Mouse (Mus musculus): ENCODE results near the gene Wfdc3. TPM values are rescaled to one million over a fixed set of nuclear protein-coding genes. Genes with fewer than 3 reads are reported as not detected.

The Wfdc3 gene
- polyA plus RNA-seq (2012; rRNA removed): 0.22 TPM in 1 of 2 replicates, not detected in the other

GRCm38 (mm10) chr2:164745843-164746479 is at the start of gene Wfdc3, which contains the start of gene Dnttip1:
Gene Wfdc3 (minus strand): TSS chr2:164745931.
Gene Dnttip1 (plus strand): TSS chr2:164745983.

GRCm38 (mm10) chr2:164785481-164786387 is 40.0 kb upstream of the Wfdc3 start, which contains the start of gene Snx21:
Gene Snx21 (plus strand): TSS chr2:164785823.

GRCm38 (mm10) chr2:164779481-164780086 is 33.9 kb upstream of the Wfdc3 start, which contains the start of gene Tnnc2:
Gene Tnnc2 (minus strand): TSS chr2:164779967.

GRCm38 (mm10) chr2:164769258-164770037 is 23.7 kb upstream of the Wfdc3 start, which contains the start of gene Ube2c:
Gene Ube2c (plus strand): TSS chr2:164769898.

GRCm38 (mm10) chr2:164715005-164715404 is 30.7 kb downstream of the Wfdc3 start, which contains the start of gene Spint5:
Gene Spint5 (plus strand): TSS chr2:164715305.

GRCm38 (mm10) chr2:164698201-164698600 is 47.5 kb downstream of the Wfdc3 start, which contains the start of gene Spint4:
Gene Spint4 (plus strand): TSS chr2:164698501.

GRCm38 (mm10) chr2:164684807-164685206 is 60.9 kb downstream of the Wfdc3 start, which contains the start of gene Wfdc13:
Gene Wfdc13 (plus strand): TSS chr2:164685107.

Other genes with a start within 250 kb of the Wfdc3 start
- gene Pigt, start 248.4 kb downstream of the Wfdc3 start, polyA plus RNA-seq (2012; rRNA removed): 90.3 and 138 TPM in 2 replicates
- 41.0 and 51.1 TPM in 2 replicates for gene Wfdc2, start 183.5 kb downstream of the Wfdc3 start, polyA plus RNA-seq (2012; rRNA removed)
- 0.43 TPM in 1 of 2 replicates, not detected in the other for gene Spint3, start 172.5 kb downstream of the Wfdc3 start, polyA plus RNA-seq (2012; rRNA removed)
- 0.08 and 0.14 TPM in 2 replicates for gene Wfdc6a, start 160.5 kb downstream of the Wfdc3 start, polyA plus RNA-seq (2012; rRNA removed)
- gene Eppin, start 152.3 kb downstream of the Wfdc3 start, polyA plus RNA-seq (2012; rRNA removed): 0.19 TPM in 1 of 2 replicates, not detected in the other
- gene Wfdc6b, start 132.4 kb downstream of the Wfdc3 start, polyA plus RNA-seq (2012; rRNA removed): 0.11 TPM in 1 of 2 replicates, not detected in the other
- gene Wfdc8, start 132.3 kb downstream of the Wfdc3 start, polyA plus RNA-seq (2012; rRNA removed): 0.26 TPM in 1 of 2 replicates, not detected in the other
- gene Wfdc16, start 107.1 kb downstream of the Wfdc3 start, polyA plus RNA-seq (2012; rRNA removed): 0.09 TPM in 1 of 2 replicates, not detected in the other
- 0.30 and 3.4 TPM in 2 replicates for gene Wfdc10, start 89.9 kb downstream of the Wfdc3 start, polyA plus RNA-seq (2012; rRNA removed)
- gene Wfdc9, start 89.3 kb downstream of the Wfdc3 start, polyA plus RNA-seq (2012; rRNA removed): not detected in 2 replicates
- gene Wfdc11, start 71.8 kb downstream of the Wfdc3 start, polyA plus RNA-seq (2012; rRNA removed): not detected in 2 replicates
- 0.75 and 2.0 TPM in 2 replicates for gene Wfdc13, start 60.8 kb downstream of the Wfdc3 start, polyA plus RNA-seq (2012; rRNA removed)
- gene Spint4, start 47.4 kb downstream of the Wfdc3 start, polyA plus RNA-seq (2012; rRNA removed): 0.20 TPM in 1 of 2 replicates, not detected in the other
- gene Spint5, start 30.6 kb downstream of the Wfdc3 start, polyA plus RNA-seq (2012; rRNA removed): not detected in 2 replicates
- 9.0 and 25.3 TPM in 2 replicates for gene Dnttip1, start 52 bp upstream of the Wfdc3 start, polyA plus RNA-seq (2012; rRNA removed)
- 31.9 and 34.3 TPM in 2 replicates for gene Ube2c, start 24.0 kb upstream of the Wfdc3 start, polyA plus RNA-seq (2012; rRNA removed)
- gene Tnnc2, start 34.0 kb upstream of the Wfdc3 start, polyA plus RNA-seq (2012; rRNA removed): 33.7 and 34.0 TPM in 2 replicates
- 15.0 and 20.3 TPM in 2 replicates for gene Snx21, start 39.9 kb upstream of the Wfdc3 start, polyA plus RNA-seq (2012; rRNA removed)
- gene Acot8, start 59.0 kb upstream of the Wfdc3 start, polyA plus RNA-seq (2012; rRNA removed): 37.1 and 48.4 TPM in 2 replicates
- gene Zswim3, start 59.2 kb upstream of the Wfdc3 start, polyA plus RNA-seq (2012; rRNA removed): 0.58 and 1.1 TPM in 2 replicates
- gene Zswim1, start 76.8 kb upstream of the Wfdc3 start, polyA plus RNA-seq (2012; rRNA removed): 8.0 and 8.1 TPM in 2 replicates
- gene Spata25, start 82.6 kb upstream of the Wfdc3 start, polyA plus RNA-seq (2012; rRNA removed): not detected in 2 replicates
- gene Ctsa, start 86.9 kb upstream of the Wfdc3 start, polyA plus RNA-seq (2012; rRNA removed): 97.4 and 104 TPM in 2 replicates
- gene Neurl2, start 87.5 kb upstream of the Wfdc3 start, polyA plus RNA-seq (2012; rRNA removed): 3.4 and 4.2 TPM in 2 replicates
- 43.0 and 47.2 TPM in 2 replicates for gene Pltp, start 111.8 kb upstream of the Wfdc3 start, polyA plus RNA-seq (2012; rRNA removed)
- 30.9 and 37.6 TPM in 2 replicates for gene Pcif1, start 133.4 kb upstream of the Wfdc3 start, polyA plus RNA-seq (2012; rRNA removed)
- 16.7 and 17.1 TPM in 2 replicates for gene Zfp335, start 165.8 kb upstream of the Wfdc3 start, polyA plus RNA-seq (2012; rRNA removed)
- gene Mmp9, start 194.8 kb upstream of the Wfdc3 start, polyA plus RNA-seq (2012; rRNA removed): 1.9 and 3.6 TPM in 2 replicates
- gene Slc12a5, start 214.9 kb upstream of the Wfdc3 start, polyA plus RNA-seq (2012; rRNA removed): 0.30 and 0.47 TPM in 2 replicates